Mouse (Mus musculus): ENCODE data around the gene Cbx7. TPM values are rescaled to one million over a fixed set of nuclear protein-coding genes. Genes with fewer than 3 reads are reported as not detected.
"Not testable (repeated sequence)": the region's sequence is repeated elsewhere in the genome, so short reads cannot be mapped to it uniquely, and the experiment has no call there.

The Cbx7 gene
- polyA plus RNA-seq, 1 experiment from 2014 or later = 1.7 TPM

- not testable (repeated sequence) for H3K9me3 ChIP-seq (replicated peaks; ENCODE audit: control insufficient read depth, low read length); H3K27me3 ChIP-seq (ENCODE audit: control insufficient read depth, insufficient read depth, low read length); H3K4me3 ChIP-seq (ENCODE audit: low read length); H3K4me2 ChIP-seq (ENCODE audit: low read depth, low read length); H3K9ac ChIP-seq (ENCODE audit: low read length); ATAC-seq (replicated peaks; ENCODE audit: extremely low read depth, insufficient read depth, low FRiP score); H3K4me1 ChIP-seq (ENCODE audit: control insufficient read depth, insufficient read depth, low read length); H3K27ac ChIP-seq (ENCODE audit: low read length)
- WGBS = 93% methylated on average over 8 of the region's 8 CpGs
- H3K36me3 ChIP-seq (ENCODE audit: control insufficient read depth, insufficient read depth) = peaks cover 10% of the 10 kb centered on the region
These were observed 67.8 kb downstream of the Cbx7 start for GRCm38 (mm10) chr15:79903081-79903480.

GRCm38 (mm10) chr15:79901399-79901798 lies 69.5 kb downstream of the Cbx7 start:
- H3K4me1 ChIP-seq (ENCODE audit: control insufficient read depth, insufficient read depth, low read length) = no peaks in the 10 kb centered on the region
- no peak overlapping the region for H3K4me2 ChIP-seq (ENCODE audit: low read depth, low read length)
- ATAC-seq (replicated peaks; ENCODE audit: extremely low read depth, insufficient read depth, low FRiP score) = no peak
- no peak overlapping the region for H3K4me3 ChIP-seq (ENCODE audit: low read length)
- peaks cover 8% of the 10 kb centered on the region for H3K36me3 ChIP-seq (ENCODE audit: control insufficient read depth, insufficient read depth)
- peaks cover under 1% of the 10 kb centered on the region; the same call in 1 of the 2 replicates for H3K27me3 ChIP-seq (ENCODE audit: control insufficient read depth, insufficient read depth, low read length)
- no peak overlapping the region for H3K27ac ChIP-seq (ENCODE audit: low read length)
- H3K9ac ChIP-seq (ENCODE audit: low read length) = no peak overlapping the region
- no peaks in the 10 kb centered on the region for H3K9me3 ChIP-seq (replicated peaks; ENCODE audit: control insufficient read depth, low read length)
- WGBS = 75% methylated on average over 2 of the region's 2 CpGs

- ATAC-seq (replicated peaks; ENCODE audit: extremely low read depth, insufficient read depth, low FRiP score) = no peak
- Histone ChIP-seq H3K27me3 (ENCODE audit: control insufficient read depth, insufficient read depth, low read length) (no peaks in the 10 kb centered on the region), H3K9ac (ENCODE audit: low read length) (no peak overlapping the region), H3K4me1 (ENCODE audit: control insufficient read depth, insufficient read depth, low read length) (no peaks in the 10 kb centered on the region), H3K4me3 (ENCODE audit: low read length) (no peak overlapping the region), H3K4me2 (ENCODE audit: low read depth, low read length) (no peak overlapping the region), H3K9me3 (replicated peaks; ENCODE audit: control insufficient read depth, low read length) (no peaks in the 10 kb centered on the region), H3K36me3 (ENCODE audit: control insufficient read depth, insufficient read depth) (peaks cover 5% of the 10 kb centered on the region), H3K27ac (ENCODE audit: low read length) (peak overlapping the region; percentile 41; the same call in 1 of the 2 replicates)
- WGBS = 75% methylated on average over 7 of the region's 7 CpGs
These were observed 70.2 kb downstream of the Cbx7 start for GRCm38 (mm10) chr15:79900751-79901150.

GRCm38 (mm10) chr15:79899828-79900510 lies 71.0 kb downstream of the Cbx7 start:
- Histone ChIP-seq H3K4me1 (ENCODE audit: control insufficient read depth, insufficient read depth, low read length) (no peaks in the 10 kb centered on the region), H3K36me3 (ENCODE audit: control insufficient read depth, insufficient read depth) (0 out of 2 replicates have a peak, but pooled peaks cover 3% of the 10 kb centered on the region), H3K9ac (ENCODE audit: low read length) (no peak overlapping the region), H3K4me2 (ENCODE audit: low read depth, low read length) (no peak overlapping the region), H3K27ac (ENCODE audit: low read length) (no peak overlapping the region; the same call in 1 of the 2 replicates), H3K27me3 (ENCODE audit: control insufficient read depth, insufficient read depth, low read length) (no peaks in the 10 kb centered on the region), H3K4me3 (ENCODE audit: low read length) (no peak overlapping the region), H3K9me3 (replicated peaks; ENCODE audit: control insufficient read depth, low read length) (no peaks in the 10 kb centered on the region)
- WGBS = 74% methylated on average over 6 of the region's 6 CpGs
- ATAC-seq (replicated peaks; ENCODE audit: extremely low read depth, insufficient read depth, low FRiP score) = no peak

- WGBS = 76% methylated on average over 5 of the region's 5 CpGs
- H3K4me3 ChIP-seq (ENCODE audit: low read length) = no peak overlapping the region
- H3K9ac ChIP-seq (ENCODE audit: low read length) = no peak overlapping the region
- no peak overlapping the region for H3K4me2 ChIP-seq (ENCODE audit: low read depth, low read length)
- H3K4me1 ChIP-seq (ENCODE audit: control insufficient read depth, insufficient read depth, low read length) = no peaks in the 10 kb centered on the region
- no peak overlapping the region for H3K27ac ChIP-seq (ENCODE audit: low read length)
- 0 out of 2 replicates have a peak, but pooled peaks cover 3% of the 10 kb centered on the region for H3K36me3 ChIP-seq (ENCODE audit: control insufficient read depth, insufficient read depth)
- no peaks in the 10 kb centered on the region for H3K27me3 ChIP-seq (ENCODE audit: control insufficient read depth, insufficient read depth, low read length)
- no peak for ATAC-seq (replicated peaks; ENCODE audit: extremely low read depth, insufficient read depth, low FRiP score)
- H3K9me3 ChIP-seq (replicated peaks; ENCODE audit: control insufficient read depth, low read length) = no peaks in the 10 kb centered on the region
These were observed 71.9 kb downstream of the Cbx7 start for GRCm38 (mm10) chr15:79898988-79899387.

- no peak for ATAC-seq (replicated peaks; ENCODE audit: extremely low read depth, insufficient read depth, low FRiP score)
- H3K9ac ChIP-seq (ENCODE audit: low read length) = no peak overlapping the region
- H3K4me2 ChIP-seq (ENCODE audit: low read depth, low read length) = no peak overlapping the region
- peaks cover 7% of the 10 kb centered on the region; the same call in 1 of the 2 replicates for H3K4me1 ChIP-seq (ENCODE audit: control insufficient read depth, insufficient read depth, low read length)
- H3K27ac ChIP-seq (ENCODE audit: low read length) = peak overlapping the region; percentile 70
- no peak overlapping the region for H3K4me3 ChIP-seq (ENCODE audit: low read length)
- no peaks in the 10 kb centered on the region for H3K27me3 ChIP-seq (ENCODE audit: control insufficient read depth, insufficient read depth, low read length)
- 0 out of 2 replicates have a peak, but pooled peaks cover 3% of the 10 kb centered on the region for H3K36me3 ChIP-seq (ENCODE audit: control insufficient read depth, insufficient read depth)
- 69% methylated on average over 9 of the region's 9 CpGs for WGBS
- H3K9me3 ChIP-seq (replicated peaks; ENCODE audit: control insufficient read depth, low read length) = no peaks in the 10 kb centered on the region
These were observed 74.7 kb downstream of the Cbx7 start for GRCm38 (mm10) chr15:79896080-79896725.

- Histone ChIP-seq H3K27ac (ENCODE audit: low read length) (peak overlapping the region; percentile 71), H3K4me2 (ENCODE audit: low read depth, low read length) (peak overlapping the region; percentile 17)
- not testable (repeated sequence) for H3K27me3 ChIP-seq (ENCODE audit: control insufficient read depth, insufficient read depth, low read length)
These were observed 75.5 kb downstream of the Cbx7 start for GRCm38 (mm10) chr15:79895221-79896079.

GRCm38 (mm10) chr15:79894343-79894742 lies 76.6 kb downstream of the Cbx7 start:
- H3K4me1 ChIP-seq (ENCODE audit: control insufficient read depth, insufficient read depth, low read length) = peaks cover 13% of the 10 kb centered on the region
- ATAC-seq (replicated peaks; ENCODE audit: extremely low read depth, insufficient read depth, low FRiP score) = no peak
- WGBS = 67% methylated on average over 4 of the region's 4 CpGs
- no peak overlapping the region for H3K9ac ChIP-seq (ENCODE audit: low read length)
- peak overlapping the region; percentile 17 for H3K4me2 ChIP-seq (ENCODE audit: low read depth, low read length)
- H3K9me3 ChIP-seq (replicated peaks; ENCODE audit: control insufficient read depth, low read length) = no peaks in the 10 kb centered on the region
- H3K27me3 ChIP-seq (ENCODE audit: control insufficient read depth, insufficient read depth, low read length) = no peaks in the 10 kb centered on the region
- no peak overlapping the region; the same call in 1 of the 2 replicates for H3K4me3 ChIP-seq (ENCODE audit: low read length)
- H3K27ac ChIP-seq (ENCODE audit: low read length) = peak overlapping the region; percentile 71
- no peaks in the 10 kb centered on the region for H3K36me3 ChIP-seq (ENCODE audit: control insufficient read depth, insufficient read depth)

More at GRCm38 (mm10) chr15:79895221-79896079, 75.5 kb downstream of the Cbx7 start:
- peaks cover 13% of the 10 kb centered on the region for H3K4me1 ChIP-seq (ENCODE audit: control insufficient read depth, insufficient read depth, low read length)
- 71% methylated on average over 10 of the region's 23 CpGs for WGBS
- H3K4me3 ChIP-seq (ENCODE audit: low read length); ATAC-seq (replicated peaks; ENCODE audit: extremely low read depth, insufficient read depth, low FRiP score); H3K9me3 ChIP-seq (replicated peaks; ENCODE audit: control insufficient read depth, low read length); H3K36me3 ChIP-seq (ENCODE audit: control insufficient read depth, insufficient read depth); H3K9ac ChIP-seq (ENCODE audit: low read length): not testable (repeated sequence)

All from heart, embryonic 16.5 days (tissue).